Mouse (Mus musculus): ENCODE data around the gene Cul3.

Gene Cul3

GRCm38 (mm10) chr1:80315533-80316045, 24.7 kb downstream of the Cul3 start:
- no peak for DNase-seq (ENCODE audit: low spot score in 2 of 2)

GRCm38 (mm10) chr1:80293307-80293706, 47.0 kb downstream of the Cul3 start:
- no peak for DNase-seq (ENCODE audit: low spot score in 2 of 2)

- no peak for DNase-seq (ENCODE audit: low spot score in 2 of 2)
These were observed 61.5 kb downstream of the Cul3 start for GRCm38 (mm10) chr1:80278731-80279130.

- no peak for DNase-seq (ENCODE audit: low spot score in 2 of 2)
These were observed 79.8 kb downstream of the Cul3 start for GRCm38 (mm10) chr1:80260443-80260842.

- DNase-seq (ENCODE audit: low spot score in 2 of 2) = no peak
These were observed 81.6 kb downstream of the Cul3 start for GRCm38 (mm10) chr1:80258632-80259031.

- DNase-seq (ENCODE audit: low spot score in 2 of 2) = no peak
These were observed 87.0 kb downstream of the Cul3 start for GRCm38 (mm10) chr1:80253309-80253708.

GRCm38 (mm10) chr1:80250247-80250646, 90.0 kb downstream of the Cul3 start:
- DNase-seq (ENCODE audit: low spot score in 2 of 2) = no peak

GRCm38 (mm10) chr1:80247131-80247530, 93.1 kb downstream of the Cul3 start:
- no peak for DNase-seq (ENCODE audit: low spot score in 2 of 2)

GRCm38 (mm10) chr1:80244123-80244522, 96.2 kb downstream of the Cul3 start:
- no peak for DNase-seq (ENCODE audit: low spot score in 2 of 2)

GRCm38 (mm10) chr1:80241579-80241978, 98.7 kb downstream of the Cul3 start:
- DNase-seq (ENCODE audit: low spot score in 2 of 2) = no peak

GRCm38 (mm10) chr1:80240017-80240660, 100.1 kb downstream of the Cul3 start:
- no peak for DNase-seq (ENCODE audit: low spot score in 2 of 2)

- DNase-seq (ENCODE audit: low spot score in 2 of 2) = no peak
These were observed 100.8 kb downstream of the Cul3 start for GRCm38 (mm10) chr1:80239481-80239880.

GRCm38 (mm10) chr1:80236951-80237702, 103.2 kb downstream of the Cul3 start:
- no peak for DNase-seq (ENCODE audit: low spot score in 2 of 2)

- DNase-seq (ENCODE audit: low spot score in 2 of 2) = no peak
These were observed 104.2 kb downstream of the Cul3 start for GRCm38 (mm10) chr1:80236126-80236525.

- no peak for DNase-seq (ENCODE audit: low spot score in 2 of 2)
These were observed 109.7 kb downstream of the Cul3 start for GRCm38 (mm10) chr1:80230612-80231011.

- DNase-seq (ENCODE audit: low spot score in 2 of 2) = no peak
These were observed 115.4 kb downstream of the Cul3 start for GRCm38 (mm10) chr1:80224839-80225412.

- DNase-seq (ENCODE audit: low spot score in 2 of 2) = no peak
These were observed 119.1 kb downstream of the Cul3 start for GRCm38 (mm10) chr1:80221151-80221550.

- DNase-seq (ENCODE audit: low spot score in 2 of 2) = no peak
These were observed 122.0 kb downstream of the Cul3 start, which contains the start of gene Fam124b for GRCm38 (mm10) chr1:80218268-80218667. Gene Fam124b, minus strand, starts transcription at chr1:80218473.

All from frontal cortex, postnatal 25 days (tissue).